Mouse (Mus musculus): ENCODE data around the gene Nup98.

The Nup98 gene

GRCm38 (mm10) chr7:102209756-102210721, at the start of gene Nup98, which contains the start of gene Pgap2:
Nup98 (minus strand) TSS chr7:102210176.
Pgap2 (plus strand) TSS chr7:102210208.
- DNase-seq, result peak; percentile 98

DNA sequence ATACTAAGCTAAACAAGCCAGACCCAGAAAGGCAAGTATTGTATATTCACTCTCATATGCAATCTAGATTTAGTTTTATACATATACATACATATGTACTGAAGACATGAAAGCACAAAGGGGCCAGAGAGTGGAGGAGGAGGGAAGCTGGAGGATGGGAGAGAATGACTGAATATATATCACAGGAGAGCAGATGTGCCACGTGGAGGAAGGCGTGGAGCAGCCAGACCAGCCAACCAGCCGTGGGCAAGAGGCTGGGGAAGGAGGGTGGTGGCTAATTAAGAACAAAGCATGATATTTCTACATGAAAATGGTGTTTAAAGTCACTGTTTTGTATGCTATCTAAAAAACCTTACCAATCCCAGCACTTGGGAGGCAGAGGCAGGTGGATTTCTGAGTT, 48.8 kb upstream of the Nup98 start:
- DNase-seq, result no peak

- peak; percentile 85 for DNase-seq
Measured at GRCm38 (mm10) chr7:102258189-102258588, 48.2 kb upstream of the Nup98 start.

DNA sequence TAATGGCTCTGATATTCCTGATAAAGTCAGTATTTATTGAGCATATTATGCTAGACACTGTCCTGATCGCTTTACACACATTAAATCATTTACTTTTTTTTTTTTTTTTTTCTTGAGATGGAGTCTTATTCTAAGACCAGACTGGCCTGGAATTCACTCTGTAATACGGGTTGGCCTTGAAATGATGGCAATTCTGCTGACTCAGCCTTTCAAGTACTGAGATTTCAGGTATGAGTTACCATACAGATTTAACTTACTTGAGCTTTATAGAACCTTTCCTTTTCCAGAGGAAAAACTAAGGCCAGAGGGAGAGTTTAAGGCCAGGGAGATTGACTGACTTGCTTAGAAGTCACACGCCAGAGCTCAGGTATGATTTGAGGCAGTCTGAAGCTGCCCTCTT, 46.7 kb upstream of the Nup98 start:
- no peak for DNase-seq

GRCm38 (mm10) chr7:102255954-102256353, 46.0 kb upstream of the Nup98 start, which contains the start of gene Rhog:
Rhog (minus strand) TSS chr7:102256054.
- DNase-seq, result no peak

DNA sequence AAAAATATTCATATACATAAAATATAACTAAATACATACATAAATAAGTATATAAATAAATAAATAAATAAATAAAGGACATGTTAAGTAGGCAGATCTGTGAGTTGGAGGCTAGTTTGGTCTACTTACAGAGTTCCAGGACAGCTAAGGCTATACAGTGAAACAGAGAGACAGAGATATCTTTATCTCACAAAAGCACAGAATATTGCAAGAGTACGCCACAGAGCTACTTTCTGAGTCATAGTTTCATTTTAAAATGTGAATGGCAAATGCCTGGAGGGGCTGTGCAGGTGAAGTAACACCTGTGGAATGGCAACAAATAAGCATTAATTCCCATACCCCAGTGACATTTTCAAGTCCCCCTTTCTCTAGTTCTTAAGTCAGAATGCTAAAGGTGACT, 43.7 kb upstream of the Nup98 start:
- DNase-seq, result no peak

- DNase-seq, result peak; percentile 95
Measured at GRCm38 (mm10) chr7:102250631-102251214, 40.7 kb upstream of the Nup98 start.

DNA sequence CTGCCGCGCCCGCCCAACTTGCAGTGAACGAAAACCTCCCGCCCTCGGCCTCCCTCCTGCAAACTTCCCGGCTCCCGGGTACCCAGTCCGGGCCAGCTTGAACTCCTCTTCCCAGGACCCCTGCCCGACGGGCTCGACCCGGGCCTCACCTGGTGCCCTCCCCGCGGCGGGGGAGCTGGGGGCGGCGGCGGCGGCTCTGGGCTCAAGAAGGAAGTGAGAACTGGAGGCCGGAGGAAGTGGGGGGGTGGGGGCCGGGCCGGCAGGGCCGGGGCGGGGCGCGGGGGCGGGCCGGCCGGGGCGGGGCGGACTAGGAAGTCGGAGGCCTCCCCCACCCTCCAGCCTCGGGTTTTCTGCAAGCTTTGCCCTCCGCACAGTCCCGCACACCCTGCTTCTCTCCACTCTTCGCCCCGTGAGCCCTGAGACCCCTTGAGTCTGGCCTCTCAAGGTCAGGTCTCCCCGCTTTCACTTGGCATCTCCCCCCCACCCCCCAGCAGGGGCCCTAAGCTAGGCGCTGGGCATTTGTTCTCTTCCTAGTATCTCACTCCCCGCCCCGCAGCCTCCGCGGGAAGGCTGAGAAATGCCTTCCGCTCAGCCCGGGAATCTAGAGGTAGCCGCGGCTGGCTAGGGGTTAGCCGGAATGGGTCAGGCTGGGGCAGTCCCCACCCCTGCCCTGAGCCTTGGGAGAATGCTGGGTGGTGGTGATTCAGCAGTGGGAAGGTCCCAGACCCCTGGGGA, 40.1 kb upstream of the Nup98 start:
- DNase-seq, result peak; percentile 83

DNA sequence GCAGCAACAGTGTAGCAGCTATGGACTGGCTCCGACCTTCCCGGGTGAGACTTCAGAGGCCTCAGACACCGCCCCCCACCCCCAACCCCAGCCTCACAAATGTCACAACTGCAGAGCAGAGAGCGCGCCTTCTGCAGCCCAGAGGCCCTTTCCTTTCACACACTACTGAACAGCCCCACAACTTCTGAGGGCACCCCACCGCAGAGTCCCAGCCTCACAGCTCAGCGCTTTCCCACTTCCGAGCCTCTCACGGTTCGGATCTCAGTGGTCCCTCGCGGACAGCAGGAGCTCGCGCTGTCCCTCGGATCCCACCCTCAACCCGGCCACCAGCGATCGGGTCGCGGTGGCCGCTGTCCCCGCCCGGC, 39.5 kb upstream of the Nup98 start:
- DNase-seq, result peak; percentile 79

DNA sequence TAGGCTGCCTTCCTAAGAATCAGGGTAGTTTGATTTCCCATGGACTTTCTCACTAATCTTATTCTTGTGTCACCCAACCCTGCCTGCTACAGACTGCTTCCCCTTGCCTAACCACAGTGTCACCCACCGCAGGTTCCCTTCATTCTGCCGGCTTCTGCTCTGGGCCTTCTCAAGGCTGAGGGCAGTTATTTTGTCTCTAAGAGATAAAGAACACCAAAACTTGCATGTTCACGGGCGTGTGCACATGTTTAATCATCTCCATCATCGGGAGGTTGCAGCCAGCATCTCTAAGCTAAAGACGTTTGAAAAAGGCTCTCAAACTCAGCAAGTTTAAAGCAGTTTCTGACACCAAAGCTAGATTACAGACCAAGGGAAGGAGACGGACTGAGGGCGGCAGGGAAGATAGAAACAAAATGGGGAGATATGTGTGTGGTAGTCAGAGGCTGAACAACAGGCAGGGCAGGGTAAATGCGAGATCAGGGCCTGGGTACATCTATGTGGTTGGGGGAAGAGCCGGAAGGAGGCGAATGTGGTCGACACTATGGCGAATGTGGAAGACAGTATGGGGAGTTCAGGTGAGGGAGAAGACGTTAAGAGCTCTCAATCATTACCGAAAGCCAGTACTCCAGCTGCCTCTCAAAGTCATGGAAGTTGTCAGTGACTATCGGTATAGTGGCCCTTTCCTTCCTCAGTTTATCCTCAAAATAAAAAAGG, 38.9 kb upstream of the Nup98 start:
- peak; percentile 63 for DNase-seq

GRCm38 (mm10) chr7:102246956-102247797, 37.2 kb upstream of the Nup98 start:
- DNase-seq, result no peak

- no peak for DNase-seq
Measured at GRCm38 (mm10) chr7:102246265-102246664, 36.3 kb upstream of the Nup98 start.

DNA sequence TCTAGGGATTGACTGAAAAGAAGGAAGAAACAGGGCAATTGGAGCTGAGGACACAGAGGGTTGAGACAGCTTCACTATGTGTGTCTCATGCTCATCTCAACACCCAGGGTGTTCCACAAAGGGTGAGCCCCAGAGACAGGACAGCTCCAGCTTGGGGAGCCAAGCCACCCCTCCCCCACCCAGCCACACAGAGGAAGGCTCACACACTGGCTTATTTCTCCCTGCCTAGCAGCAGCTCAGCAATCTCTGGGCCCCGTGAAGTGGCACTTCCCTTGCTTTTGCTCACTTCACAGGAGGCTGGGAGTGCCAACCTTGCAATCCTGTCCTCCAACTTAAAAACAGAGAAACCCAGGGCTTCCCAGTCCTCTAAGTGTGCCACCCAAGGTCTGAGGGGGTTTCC, 35.8 kb upstream of the Nup98 start:
- DNase-seq, result peak; percentile 35

DNA sequence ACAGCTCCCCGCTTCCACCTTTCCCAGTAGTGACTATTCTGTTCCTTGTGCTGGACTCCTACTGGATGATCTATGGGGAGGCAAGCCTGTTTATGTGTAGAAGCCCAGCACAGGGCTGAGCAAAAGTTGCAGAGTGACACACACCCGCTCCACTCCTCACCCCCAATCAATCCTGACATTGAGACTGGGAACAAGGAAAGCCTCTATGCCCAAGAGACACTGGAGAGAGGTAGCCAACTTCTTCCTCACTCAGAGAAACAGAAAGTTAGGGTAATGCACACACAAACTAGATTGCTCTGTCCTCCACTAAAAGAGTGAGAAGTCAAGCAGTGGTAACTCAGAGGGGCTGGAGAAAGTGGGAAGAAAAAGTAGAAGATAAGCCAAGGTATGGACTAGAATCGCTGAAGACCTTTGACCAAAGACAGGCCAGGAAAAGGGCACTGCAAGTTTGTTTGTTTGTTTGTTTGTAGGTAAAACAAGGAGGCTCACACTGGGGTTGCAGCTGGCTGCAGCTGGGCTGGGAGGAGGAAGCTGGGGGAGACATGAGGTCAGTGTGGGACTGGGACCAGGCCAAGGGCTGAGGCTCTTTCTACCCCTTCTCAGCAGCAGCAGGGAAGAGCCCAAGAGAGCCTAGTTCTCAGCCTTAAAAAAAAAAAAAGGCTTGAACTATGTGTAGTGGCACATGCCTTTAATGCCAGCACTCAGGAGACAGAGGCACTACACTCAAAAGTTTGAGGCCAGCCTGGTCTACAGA, 35.0 kb upstream of the Nup98 start:
- no peak for DNase-seq

GRCm38 (mm10) chr7:102243870-102244269, 33.9 kb upstream of the Nup98 start:
- no peak for DNase-seq

DNA sequence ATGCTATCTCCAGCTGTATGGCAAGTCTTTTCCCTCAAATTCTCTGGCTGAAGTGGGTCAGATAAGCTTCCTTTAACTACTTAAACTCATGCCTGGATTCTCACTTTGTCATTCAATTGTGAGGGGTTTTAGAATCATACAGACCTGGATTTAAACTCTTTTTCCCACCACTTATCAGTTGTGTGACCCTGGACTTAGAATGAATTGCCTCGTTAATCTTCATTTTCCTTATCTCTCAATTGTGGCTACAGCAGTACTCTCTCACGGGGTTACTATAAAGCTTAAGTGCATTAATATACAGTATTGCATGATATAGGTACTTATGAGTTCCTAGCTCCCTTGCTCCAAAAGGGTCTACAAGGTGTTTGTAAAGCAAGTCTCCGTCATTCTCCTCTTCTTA, 32.9 kb upstream of the Nup98 start:
- no peak for DNase-seq

GRCm38 (mm10) chr7:102242371-102242770, 32.4 kb upstream of the Nup98 start:
- no peak for DNase-seq

DNA sequence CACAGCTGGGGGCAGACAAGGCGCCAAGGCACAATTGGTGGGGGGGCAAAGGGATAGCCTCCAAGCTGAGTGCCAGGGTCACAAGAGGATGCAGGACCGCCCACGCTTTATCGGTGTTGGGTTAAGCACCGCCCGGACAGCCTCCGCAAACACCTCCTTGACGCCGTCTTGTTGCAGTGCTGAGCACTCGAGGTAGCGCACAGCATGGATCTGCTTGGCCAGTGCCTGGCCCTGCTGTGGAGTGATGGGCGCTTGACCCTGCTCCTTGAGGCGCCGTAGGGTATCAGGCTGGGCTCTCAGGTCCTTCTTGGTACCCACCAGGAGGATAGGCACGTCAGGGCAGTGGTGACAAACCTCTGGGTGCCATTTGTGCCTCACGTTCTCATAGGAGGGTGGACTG, 29.6 kb upstream of the Nup98 start:
- no peak for DNase-seq

DNA sequence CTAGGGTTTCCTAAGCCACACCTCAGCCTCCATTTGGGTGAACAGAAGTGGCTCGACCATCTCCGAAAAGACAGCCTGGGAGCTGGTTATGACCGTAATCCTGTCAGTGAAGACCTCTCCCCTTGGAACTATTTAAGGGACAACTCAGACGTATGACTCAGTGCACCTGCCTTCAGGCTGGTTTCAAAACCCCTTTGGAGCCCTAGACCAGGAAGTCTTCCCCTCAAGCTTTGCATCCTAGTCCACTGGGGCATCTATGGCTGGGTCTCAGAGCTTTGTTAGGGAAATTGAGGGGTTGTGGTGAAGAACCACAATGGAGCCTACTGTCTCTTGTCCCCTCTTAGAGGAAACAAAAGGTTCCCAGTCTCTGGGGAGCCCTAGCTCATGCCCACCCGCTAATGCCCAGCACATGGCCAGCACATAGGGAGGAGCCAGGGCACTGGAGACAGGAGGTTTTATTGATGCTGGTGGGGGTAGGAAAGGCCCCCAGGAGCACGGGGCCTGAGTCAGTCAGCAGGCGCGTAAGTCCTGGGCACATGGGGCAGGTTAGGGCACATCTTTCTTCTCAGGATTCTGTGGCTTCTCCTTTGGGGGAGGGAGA, 28.8 kb upstream of the Nup98 start:
- no peak for DNase-seq

GRCm38 (mm10) chr7:102233059-102233458, 23.1 kb upstream of the Nup98 start:
- DNase-seq, result no peak

DNA sequence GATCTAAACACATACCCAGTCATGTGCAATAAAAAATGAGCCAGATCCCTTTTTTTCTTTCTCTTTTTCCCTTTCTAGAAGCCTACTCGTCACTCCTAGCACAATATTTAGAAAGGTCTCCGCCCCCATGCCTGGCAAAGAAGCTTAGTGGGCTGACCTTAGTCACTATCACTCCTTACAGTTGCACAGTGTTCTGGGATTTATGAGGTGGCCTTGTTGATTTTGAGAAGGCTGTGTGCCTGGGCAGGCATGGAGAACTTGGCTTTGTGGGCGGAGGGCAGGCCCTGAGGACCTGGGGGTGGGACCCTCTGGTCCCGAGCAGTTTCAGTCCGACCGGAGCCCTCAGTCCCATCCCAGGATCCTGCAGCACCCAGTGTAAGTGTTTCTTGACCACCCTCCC, 19.8 kb upstream of the Nup98 start:
- DNase-seq, result no peak

All from thymus, postnatal 25 days (tissue).